Mouse (Mus musculus): ENCODE measurements at regions not wholly inside any gene's neighbourhood (a gene's known extent, or its start where the extent isn't known, plus 50 kb on each side); places are given as distances from the start of the nearest gene placed in this dataset.

DNA sequence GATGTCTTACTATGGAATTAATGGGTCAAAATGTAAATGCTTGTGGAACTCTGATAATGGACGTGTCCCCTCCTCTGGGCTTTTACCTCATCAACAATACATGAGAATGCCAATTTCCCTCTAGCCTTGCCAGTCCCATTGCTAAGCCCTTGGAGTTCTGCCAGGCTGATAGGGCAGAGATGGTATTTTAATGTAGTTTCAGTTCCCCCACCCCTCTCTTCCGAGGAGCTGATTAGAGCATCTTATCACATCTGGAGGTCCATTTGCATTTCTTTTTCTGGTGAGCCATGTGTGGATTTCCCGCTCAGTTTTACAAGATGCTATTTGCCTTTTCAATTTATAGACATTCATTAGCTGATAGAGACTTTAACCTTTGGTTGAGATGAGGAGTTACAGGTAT is 86.0 kb upstream of the Arid2 start:
- 81% methylated on average over 3 of the region's 3 CpGs for WGBS
- H3K27ac ChIP-seq (replicated peaks): no peak overlapping the region

GRCm38 (mm10) chr15:96201701-96202460 is 85.4 kb upstream of the Arid2 start:
- WGBS: 91% methylated on average over 10 of the region's 10 CpGs
- DNase-seq (ENCODE audit: low spot score): peak; percentile 3
- H3K4me3 ChIP-seq: no peak overlapping the region

More for the DNA sequence above, 86.0 kb upstream of the Arid2 start:
- H3K4me1 ChIP-seq: no peaks in the 10 kb centered on the region
- H3K4me3 ChIP-seq: no peak overlapping the region
- H3K27me3 ChIP-seq (replicated peaks; ENCODE audit: low read depth, poor library complexity, severe bottlenecking): no peaks in the 10 kb centered on the region
- no peaks in the 10 kb centered on the region for H3K9me3 ChIP-seq
- H3K36me3 ChIP-seq (replicated peaks): no peaks in the 10 kb centered on the region
- no peak for DNase-seq (ENCODE audit: low spot score)

DNA sequence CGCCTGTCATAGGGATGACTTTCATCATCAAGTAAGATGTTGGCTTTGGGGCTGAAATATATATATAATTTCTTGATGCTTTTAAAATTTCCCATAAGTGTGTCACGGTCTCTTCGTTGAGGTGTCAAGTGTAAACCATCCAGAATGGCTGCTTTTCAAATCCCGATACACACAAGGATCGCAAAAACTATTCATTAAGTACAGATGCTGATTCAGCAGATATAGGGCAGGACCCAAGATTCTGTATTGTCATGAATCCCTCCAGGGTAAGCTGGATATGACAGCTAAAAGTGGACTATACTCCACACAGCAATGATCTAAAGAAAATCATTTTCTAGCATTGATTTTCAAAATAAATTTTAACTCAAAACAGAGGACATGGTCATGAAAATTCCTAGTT is 83.1 kb upstream of the Arid2 start:
- H3K36me3 ChIP-seq (replicated peaks): no peaks in the 10 kb centered on the region
- H3K9me3 ChIP-seq: no peaks in the 10 kb centered on the region
- no peaks in the 10 kb centered on the region for H3K27me3 ChIP-seq (replicated peaks; ENCODE audit: low read depth, poor library complexity, severe bottlenecking)
- H3K4me3 ChIP-seq: no peak overlapping the region
- H3K27ac ChIP-seq (replicated peaks): no peak overlapping the region
- whole genome bisulfite sequencing: 93% methylated on average over 5 of the region's 5 CpGs
- no peaks in the 10 kb centered on the region for H3K4me1 ChIP-seq
- DNase-seq (ENCODE audit: low spot score): no peak

More at GRCm38 (mm10) chr15:96201701-96202460, 85.4 kb upstream of the Arid2 start:
- Histone ChIP-seq H3K4me1 (no peaks in the 10 kb centered on the region), H3K9me3 (no peaks in the 10 kb centered on the region), H3K27ac (replicated peaks) (no peak overlapping the region), H3K36me3 (replicated peaks) (no peaks in the 10 kb centered on the region), H3K27me3 (replicated peaks; ENCODE audit: low read depth, poor library complexity, severe bottlenecking) (no peaks in the 10 kb centered on the region)

DNA sequence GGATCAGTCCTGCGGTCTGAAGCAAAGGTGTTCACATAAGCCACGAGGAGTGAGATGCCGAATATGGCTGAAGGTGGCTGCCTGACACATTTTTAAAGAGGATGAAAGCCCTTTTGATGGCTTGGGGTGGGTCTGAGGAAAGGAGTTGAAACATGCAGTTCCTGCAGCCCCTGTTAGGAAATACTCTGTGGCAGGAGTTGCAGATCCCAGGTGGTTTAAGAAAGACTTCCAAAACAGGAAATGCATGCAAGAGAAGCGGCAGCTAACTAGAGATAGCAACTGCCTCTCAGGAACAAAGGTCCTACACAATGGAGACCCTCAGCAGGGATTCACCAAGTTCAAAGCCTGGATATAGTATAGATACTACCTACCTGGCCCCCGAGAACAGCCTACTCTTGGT is 82.7 kb upstream of the Arid2 start:
- H3K4me1 ChIP-seq: no peaks in the 10 kb centered on the region
- DNase-seq (ENCODE audit: low spot score): no peak
- H3K27ac ChIP-seq (replicated peaks): no peak overlapping the region
- no peak overlapping the region for H3K4me3 ChIP-seq
- 85% methylated on average over 5 of the region's 5 CpGs for WGBS
- H3K27me3 ChIP-seq (replicated peaks; ENCODE audit: low read depth, poor library complexity, severe bottlenecking): no peaks in the 10 kb centered on the region
- H3K36me3 ChIP-seq (replicated peaks): no peaks in the 10 kb centered on the region
- H3K9me3 ChIP-seq: no peaks in the 10 kb centered on the region

DNA sequence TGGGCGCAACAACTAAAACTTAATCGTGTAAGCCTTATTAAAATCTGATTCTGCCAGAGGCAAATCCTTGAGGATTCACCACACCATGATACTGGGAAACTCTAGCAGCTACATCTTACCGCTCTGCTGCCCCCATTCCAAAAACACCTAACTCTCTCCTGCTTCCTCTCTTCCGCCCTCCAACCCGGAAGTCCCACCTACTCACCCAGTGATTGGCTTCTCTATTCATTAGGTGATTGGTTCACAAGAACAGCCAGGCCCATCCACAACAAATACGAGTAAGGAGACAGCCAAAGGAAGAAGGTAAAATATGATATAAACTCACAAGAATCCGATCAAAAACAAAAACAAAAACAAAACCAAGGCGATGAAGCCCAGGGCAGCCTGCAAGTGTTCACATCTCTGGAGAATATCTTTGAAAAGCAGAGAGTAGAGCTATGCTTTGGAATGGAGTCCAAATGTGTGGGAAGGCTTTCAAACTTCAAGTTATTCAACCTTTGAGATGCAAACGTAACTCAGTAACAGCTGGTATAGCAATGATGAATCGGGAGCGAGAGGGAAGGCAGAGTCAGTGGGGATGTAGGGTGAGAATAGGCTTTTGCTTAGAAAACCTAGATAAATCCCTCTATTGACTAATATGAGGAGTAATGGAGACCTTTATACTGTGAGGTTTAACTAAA is 76.5 kb upstream of the Arid2 start:
- no peaks in the 10 kb centered on the region for H3K27me3 ChIP-seq (replicated peaks; ENCODE audit: low read depth, poor library complexity, severe bottlenecking)
- H3K36me3 ChIP-seq (replicated peaks): no peaks in the 10 kb centered on the region
- no peak overlapping the region for H3K27ac ChIP-seq (replicated peaks)
- no peak overlapping the region for H3K4me3 ChIP-seq
- H3K9me3 ChIP-seq: no peaks in the 10 kb centered on the region
- DNase-seq (ENCODE audit: low spot score): no peak
- 83% methylated on average over 11 of the region's 11 CpGs for WGBS
- H3K4me1 ChIP-seq: no peaks in the 10 kb centered on the region

GRCm38 (mm10) chr15:96213541-96214312 is 73.6 kb upstream of the Arid2 start:
- no peaks in the 10 kb centered on the region for H3K27me3 ChIP-seq (replicated peaks; ENCODE audit: low read depth, poor library complexity, severe bottlenecking)
- no peak overlapping the region for H3K27ac ChIP-seq (replicated peaks)
- DNase-seq (ENCODE audit: low spot score): no peak
- H3K36me3 ChIP-seq (replicated peaks): no peaks in the 10 kb centered on the region
- no peaks in the 10 kb centered on the region for H3K9me3 ChIP-seq
- no peak overlapping the region for H3K4me3 ChIP-seq
- H3K4me1 ChIP-seq: no peaks in the 10 kb centered on the region
- 87% methylated on average over 24 of the region's 24 CpGs for WGBS

DNA sequence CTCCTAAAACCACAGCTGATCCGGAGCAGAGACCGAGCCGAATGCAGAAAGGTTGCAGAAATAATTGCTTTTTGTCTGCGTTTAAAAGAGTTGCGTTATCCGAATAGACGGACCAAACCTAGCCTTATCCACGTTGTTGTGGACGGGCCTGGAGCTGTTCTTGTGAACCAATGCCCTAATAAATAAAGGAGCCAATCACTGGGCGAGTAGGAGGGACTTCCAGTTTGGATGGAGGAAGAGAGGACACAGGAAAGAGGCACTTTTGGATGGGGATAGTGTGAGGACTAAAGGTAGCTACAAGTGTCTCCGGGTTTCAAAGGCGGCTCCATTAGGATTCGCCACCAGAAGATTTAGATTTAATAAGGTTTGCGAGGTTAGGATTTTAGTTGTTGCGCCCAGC is 69.4 kb upstream of the Arid2 start:
- Histone ChIP-seq H3K9me3 (no peaks in the 10 kb centered on the region), H3K27ac (replicated peaks) (no peak overlapping the region), H3K27me3 (replicated peaks; ENCODE audit: low read depth, poor library complexity, severe bottlenecking) (no peaks in the 10 kb centered on the region), H3K4me1 (no peaks in the 10 kb centered on the region), H3K4me3 (no peak overlapping the region), H3K36me3 (replicated peaks) (no peaks in the 10 kb centered on the region)
- 92% methylated on average over 15 of the region's 15 CpGs for WGBS
- DNase-seq (ENCODE audit: low spot score): no peak

GRCm38 (mm10) chr15:96219746-96220145 is 67.6 kb upstream of the Arid2 start:
- H3K27ac ChIP-seq (replicated peaks): no peak overlapping the region
- no peak for DNase-seq (ENCODE audit: low spot score)
- no peak overlapping the region for H3K4me3 ChIP-seq
- H3K4me1 ChIP-seq: no peaks in the 10 kb centered on the region
- H3K36me3 ChIP-seq (replicated peaks): no peaks in the 10 kb centered on the region
- H3K27me3 ChIP-seq (replicated peaks; ENCODE audit: low read depth, poor library complexity, severe bottlenecking): no peaks in the 10 kb centered on the region
- H3K9me3 ChIP-seq: no peaks in the 10 kb centered on the region
- 89% methylated on average over 7 of the region's 7 CpGs for WGBS

GRCm38 (mm10) chr15:96231969-96232368 is 55.3 kb upstream of the Arid2 start:
- WGBS: 91% methylated on average over 3 of the region's 3 CpGs
- H3K27me3 ChIP-seq (replicated peaks; ENCODE audit: low read depth, poor library complexity, severe bottlenecking): no peaks in the 10 kb centered on the region
- H3K9me3 ChIP-seq: no peaks in the 10 kb centered on the region
- no peaks in the 10 kb centered on the region for H3K36me3 ChIP-seq (replicated peaks)
- H3K4me1 ChIP-seq: 0 out of 2 replicates have a peak, but pooled peaks cover 4% of the 10 kb centered on the region
- H3K4me3 ChIP-seq: no peak overlapping the region
- no peak for DNase-seq (ENCODE audit: low spot score)
- H3K27ac ChIP-seq (replicated peaks): no peak overlapping the region

DNA sequence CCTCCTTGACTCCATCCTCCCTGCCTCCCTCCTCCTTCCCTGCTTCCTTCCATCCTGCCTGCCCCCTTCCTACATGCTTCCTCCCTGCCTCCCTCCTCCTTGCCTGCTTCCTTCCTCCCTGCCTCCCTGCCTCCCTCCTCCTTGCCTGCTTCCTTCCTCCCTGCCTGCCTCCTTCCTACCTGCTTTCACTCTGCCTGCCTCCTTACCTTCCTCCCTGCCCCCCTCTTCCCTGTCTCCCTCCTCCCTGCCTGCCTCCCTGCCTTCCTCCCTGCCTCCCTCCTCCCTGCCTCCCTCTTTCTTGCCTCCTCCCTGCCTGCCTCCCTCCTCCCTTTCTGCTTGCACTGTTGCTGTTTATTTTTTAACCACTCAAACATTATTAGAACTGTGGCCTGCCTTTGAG is 54.2 kb upstream of the Arid2 start:
- no peak for DNase-seq (ENCODE audit: low spot score)
- Histone ChIP-seq H3K4me3 (no peak overlapping the region), H3K27ac (replicated peaks) (no peak overlapping the region), H3K9me3 (no peaks in the 10 kb centered on the region), H3K27me3 (replicated peaks; ENCODE audit: low read depth, poor library complexity, severe bottlenecking) (no peaks in the 10 kb centered on the region), H3K4me1 (0 out of 2 replicates have a peak, but pooled peaks cover 4% of the 10 kb centered on the region), H3K36me3 (replicated peaks) (no peaks in the 10 kb centered on the region)

- no peak for DNase-seq (ENCODE audit: low spot score)
- Histone ChIP-seq H3K4me1 (0 out of 2 replicates have a peak, but pooled peaks cover 4% of the 10 kb centered on the region), H3K27me3 (replicated peaks; ENCODE audit: low read depth, poor library complexity, severe bottlenecking) (no peaks in the 10 kb centered on the region), H3K27ac (replicated peaks) (no peak overlapping the region), H3K36me3 (replicated peaks) (no peaks in the 10 kb centered on the region), H3K9me3 (no peaks in the 10 kb centered on the region), H3K4me3 (no peak overlapping the region)
- 58% methylated on average over 8 of the region's 8 CpGs for WGBS
Measured at GRCm38 (mm10) chr15:96234783-96235182, 52.5 kb upstream of the Arid2 start.

All from embryonic facial prominence, embryonic 10.5 days (tissue).